Mouse (Mus musculus) kidney, embryonic 16.5 days (tissue): Measurements from ENCODE around the gene Adamtsl2. TPM values are rescaled to one million over a fixed set of nuclear protein-coding genes. Genes with fewer than 3 reads are reported as not detected.

Source experiments
- ATAC-seq: fragments of 200-750 bp; cut with Nextera tagmentation; 2 replicates; pipeline ENCODE4 v1.8.0; 2017; ENCODE audit warnings: moderate TSS enrichment; ENCODE audit not compliant: low FRiP score, low TSS enrichment
- H3K27ac ChIP-seq: fragments of 300-500 bp; sonication (generic); 2 replicates; pipeline ENCODE4 v1.5.1; 2014; ENCODE audit warnings: low read length
- H3K27me3 ChIP-seq: fragments of 300-500 bp; sonication (generic); 2 replicates; pipeline ENCODE4 v1.6.1; 2014; ENCODE audit warnings: low read length, control low read depth, mixed read lengths; ENCODE audit not compliant: insufficient read depth
- H3K36me3 ChIP-seq: fragments of 300-500 bp; sonication (generic); 2 replicates; pipeline ENCODE4 v1.6.1; 2014; ENCODE audit warnings: low read length, control low read depth, mixed read lengths; ENCODE audit not compliant: insufficient read depth
- H3K4me1 ChIP-seq: fragments of 300-500 bp; sonication (generic); 2 replicates; pipeline ENCODE4 v1.6.1; 2014; ENCODE audit warnings: low read length, control low read depth, mixed read lengths; ENCODE audit not compliant: insufficient read depth
- H3K4me2 ChIP-seq: fragments of 300-500 bp; sonication (generic); replicated peaks from 2 replicates; pipeline ENCODE4 v1.6.1; 2014; ENCODE audit warnings: low read depth, low read length
- H3K4me3 ChIP-seq: fragments of 300-500 bp; sonication (generic); 2 replicates; pipeline ENCODE4 v1.5.1; 2014; ENCODE audit warnings: mild to moderate bottlenecking, low read length
- H3K9ac ChIP-seq: fragments of 300-500 bp; sonication (generic); replicated peaks from 2 replicates; pipeline ENCODE4 v1.6.1; 2014; ENCODE audit warnings: low read length
- H3K9me3 ChIP-seq: fragments of 300-500 bp; sonication (generic); 2 replicates; pipeline ENCODE4 v1.6.1; 2016; ENCODE audit warnings: low read length, control low read depth
- WGBS: fragments of 180-500 bp; shearing (Covaris S2); extraction: QIAGEN DNeasy Blood & Tissue Kit; methylation state at CpG from one replicate; pipeline ENCODE4 v1.1.7; 2014; 5-methylcytosine and 5-hydroxymethylcytosine counted together
- polyA plus RNA-seq: library from polyadenylated mRNA; unstranded; fragments of >200 nt; fragmentation: Nextera tagmentation; extraction: Ambion mirVana; gene quantifications from 2 replicates; pipeline ENCODE4 v1.2.1, GENCODE M21; 2015

The Adamtsl2 gene
- polyA plus RNA-seq, 1 experiment from 2014 or later = 1.6 TPM

GRCm38 (mm10) chr2:27071978-27072377, 7.2 kb upstream of the Adamtsl2 start, which contains the start of gene Mymk:
Gene Mymk (minus strand): TSS chr2:27072179.
- no peak within 1 kb of the TSS for H3K27ac ChIP-seq
- no peak within 1 kb of the TSS for H3K9ac ChIP-seq
- H3K4me3 ChIP-seq = no peak within 1 kb of the TSS
- no peak for ATAC-seq
- H3K9me3 ChIP-seq = no peaks in the 10 kb centered on the region
- no peaks in the 10 kb centered on the region for H3K36me3 ChIP-seq
- no peak within 1 kb of the TSS for H3K4me2 ChIP-seq
- H3K4me1 ChIP-seq = peaks cover 8% of the 10 kb centered on the region; the same call in 1 of the 2 replicates
- 80% methylated on average over 2 of the region's 2 CpGs for WGBS
- H3K27me3 ChIP-seq = no peaks in the 10 kb centered on the region

GRCm38 (mm10) chr2:27073407-27073806, 5.8 kb upstream of the Adamtsl2 start:
- H3K4me1 ChIP-seq = peaks cover 11% of the 10 kb centered on the region
- H3K4me3 ChIP-seq = no peak overlapping the region
- no peak for ATAC-seq
- no peak overlapping the region for H3K4me2 ChIP-seq
- WGBS = 56% methylated on average over 4 of the region's 4 CpGs
- no peak overlapping the region for H3K27ac ChIP-seq
- peaks cover 7% of the 10 kb centered on the region for H3K27me3 ChIP-seq
- H3K9me3 ChIP-seq = no peaks in the 10 kb centered on the region
- no peak overlapping the region for H3K9ac ChIP-seq
- H3K36me3 ChIP-seq = no peaks in the 10 kb centered on the region

GRCm38 (mm10) chr2:27074804-27075203, 4.4 kb upstream of the Adamtsl2 start:
- Histone ChIP-seq H3K27me3 (peaks cover 7% of the 10 kb centered on the region), H3K4me3 (no peak overlapping the region), H3K27ac (no peak overlapping the region), H3K4me1 (peaks cover 25% of the 10 kb centered on the region), H3K9me3 (no peaks in the 10 kb centered on the region), H3K36me3 (no peaks in the 10 kb centered on the region), H3K9ac (0 out of 2 replicates have a peak overlapping the region, but pooled peaks have one; percentile 11), H3K4me2 (no peak overlapping the region)
- 61% methylated on average over 4 of the region's 4 CpGs for WGBS
- ATAC-seq = no peak

GRCm38 (mm10) chr2:27075485-27075884, 3.7 kb upstream of the Adamtsl2 start:
- 0 out of 2 replicates have a peak, but pooled peaks have one; percentile 20 for ATAC-seq
- Histone ChIP-seq H3K4me2 (no peak overlapping the region), H3K27ac (no peak overlapping the region), H3K36me3 (no peaks in the 10 kb centered on the region), H3K27me3 (peaks cover 7% of the 10 kb centered on the region), H3K9me3 (no peaks in the 10 kb centered on the region), H3K4me3 (no peak overlapping the region), H3K9ac (no peak overlapping the region), H3K4me1 (peaks cover 29% of the 10 kb centered on the region)
- WGBS = 57% methylated on average over 3 of the region's 3 CpGs

GRCm38 (mm10) chr2:27077655-27078244, 1.4 kb upstream of the Adamtsl2 start:
- Histone ChIP-seq H3K9me3 (no peaks in the 10 kb centered on the region), H3K4me1 (peaks cover 29% of the 10 kb centered on the region), H3K4me3 (no peak overlapping the region), H3K36me3 (no peaks in the 10 kb centered on the region), H3K27me3 (peaks cover 7% of the 10 kb centered on the region), H3K9ac (no peak overlapping the region), H3K4me2 (no peak overlapping the region), H3K27ac (no peak overlapping the region)
- 73% methylated on average over 10 of the region's 10 CpGs for WGBS
- no peak for ATAC-seq

GRCm38 (mm10) chr2:27078312-27078711, 867 bp upstream of the Adamtsl2 start:
- no peaks in the 10 kb centered on the region for H3K9me3 ChIP-seq
- H3K36me3 ChIP-seq = no peaks in the 10 kb centered on the region
- H3K27ac ChIP-seq = no peak overlapping the region
- no peak for ATAC-seq
- H3K27me3 ChIP-seq = peaks cover 7% of the 10 kb centered on the region
- H3K9ac ChIP-seq = peak overlapping the region; percentile 9; the same call in 1 of the 2 replicates
- 53% methylated on average over 2 of the region's 2 CpGs for WGBS
- no peak overlapping the region for H3K4me2 ChIP-seq
- no peak overlapping the region for H3K4me3 ChIP-seq
- H3K4me1 ChIP-seq = peaks cover 29% of the 10 kb centered on the region

- peaks cover 7% of the 10 kb centered on the region for H3K27me3 ChIP-seq
- WGBS = 51% methylated on average over 2 of the region's 2 CpGs
- no peak for ATAC-seq
- peak overlapping the region; percentile 1; the same call in 1 of the 2 replicates for H3K4me2 ChIP-seq
- no peak overlapping the region for H3K27ac ChIP-seq
- no peaks in the 10 kb centered on the region for H3K36me3 ChIP-seq
- H3K4me1 ChIP-seq = peaks cover 35% of the 10 kb centered on the region
- no peak overlapping the region for H3K9ac ChIP-seq
- no peaks in the 10 kb centered on the region for H3K9me3 ChIP-seq
- no peak overlapping the region for H3K4me3 ChIP-seq
These were observed 470 bp downstream of the Adamtsl2 start for GRCm38 (mm10) chr2:27079649-27080048.

- no peak for ATAC-seq
- Histone ChIP-seq H3K27ac (no peak overlapping the region), H3K4me2 (no peak overlapping the region), H3K4me1 (peaks cover 33% of the 10 kb centered on the region), H3K9me3 (no peaks in the 10 kb centered on the region), H3K27me3 (no peaks in the 10 kb centered on the region), H3K4me3 (no peak overlapping the region), H3K9ac (no peak overlapping the region), H3K36me3 (no peaks in the 10 kb centered on the region)
- 49% methylated on average over 12 of the region's 12 CpGs for WGBS
These were observed 4.7 kb downstream of the Adamtsl2 start for GRCm38 (mm10) chr2:27083761-27084475.

- no peak overlapping the region for H3K4me3 ChIP-seq
- 17% methylated on average over 8 of the region's 8 CpGs for WGBS
- no peaks in the 10 kb centered on the region for H3K27me3 ChIP-seq
- no peak overlapping the region for H3K9ac ChIP-seq
- H3K36me3 ChIP-seq = no peaks in the 10 kb centered on the region
- 0 out of 2 replicates have a peak, but pooled peaks have one; percentile 36 for ATAC-seq
- no peak overlapping the region for H3K4me2 ChIP-seq
- no peaks in the 10 kb centered on the region for H3K9me3 ChIP-seq
- no peak overlapping the region for H3K27ac ChIP-seq
- H3K4me1 ChIP-seq = peaks cover 23% of the 10 kb centered on the region
These were observed 5.8 kb downstream of the Adamtsl2 start for GRCm38 (mm10) chr2:27084963-27085362.

- Histone ChIP-seq H3K9ac (no peak overlapping the region), H3K4me1 (peaks cover 20% of the 10 kb centered on the region), H3K27ac (no peak overlapping the region), H3K4me2 (no peak overlapping the region), H3K36me3 (no peaks in the 10 kb centered on the region), H3K4me3 (no peak overlapping the region), H3K9me3 (no peaks in the 10 kb centered on the region), H3K27me3 (no peaks in the 10 kb centered on the region)
- ATAC-seq = no peak
- 19% methylated on average over 2 of the region's 2 CpGs for WGBS
These were observed 6.6 kb downstream of the Adamtsl2 start for GRCm38 (mm10) chr2:27085801-27086200.
